Mouse (Mus musculus) inflammation-experienced regulatory T-cells (primary cell): ENCODE measurements around the gene Tm6sf2. TPM values are rescaled to one million over a fixed set of nuclear protein-coding genes. Genes with fewer than 3 reads are reported as not detected.

Experiments
- polyA plus RNA-seq, 2 experiments: library from polyadenylated mRNA; unstranded; fragments of 100-300 nt; shearing (Covaris generic); gene quantifications; one replicate each; pipeline ENCODE4 v1.2.1; 2017

The Tm6sf2 gene
- 1 to 10 TPM in 1 of 2 experiments, not detected in 1; 2.4 TPM for polyA plus RNA-seq

DNA sequence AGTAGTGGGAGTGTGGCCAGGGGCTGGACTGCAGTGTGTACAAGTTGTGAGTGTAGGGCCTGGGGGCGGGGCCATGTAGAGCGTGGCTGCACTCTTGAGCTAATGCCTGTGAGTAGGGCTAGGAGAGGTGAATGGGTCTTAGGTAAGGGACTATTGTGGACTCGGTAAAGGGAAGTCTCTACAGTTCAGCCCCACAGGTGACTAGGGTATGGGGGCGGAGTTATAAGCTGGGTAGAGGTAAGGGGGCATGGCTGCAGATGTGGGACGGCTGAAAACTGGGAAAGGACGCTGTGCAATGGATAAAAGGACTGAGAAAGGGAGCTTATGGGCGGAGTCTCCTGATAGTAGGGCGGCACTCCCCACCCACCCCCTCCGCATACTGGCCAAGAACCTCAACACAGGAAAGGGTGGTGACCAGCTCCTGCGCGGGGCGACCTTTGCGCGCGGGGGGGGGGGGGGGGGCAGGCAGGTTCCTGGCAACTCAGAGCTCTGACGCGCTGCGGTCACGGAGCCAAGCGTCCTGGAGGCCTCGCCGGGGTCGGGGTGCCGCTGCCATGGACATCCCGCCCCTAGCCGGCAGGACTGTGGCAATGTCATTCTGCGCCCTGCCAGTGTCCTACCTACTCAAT lies at the start of gene Tm6sf2:
Gene Tm6sf2 (plus strand): TSS at position 484 of the 629 bp plus-strand sequence.

DNA sequence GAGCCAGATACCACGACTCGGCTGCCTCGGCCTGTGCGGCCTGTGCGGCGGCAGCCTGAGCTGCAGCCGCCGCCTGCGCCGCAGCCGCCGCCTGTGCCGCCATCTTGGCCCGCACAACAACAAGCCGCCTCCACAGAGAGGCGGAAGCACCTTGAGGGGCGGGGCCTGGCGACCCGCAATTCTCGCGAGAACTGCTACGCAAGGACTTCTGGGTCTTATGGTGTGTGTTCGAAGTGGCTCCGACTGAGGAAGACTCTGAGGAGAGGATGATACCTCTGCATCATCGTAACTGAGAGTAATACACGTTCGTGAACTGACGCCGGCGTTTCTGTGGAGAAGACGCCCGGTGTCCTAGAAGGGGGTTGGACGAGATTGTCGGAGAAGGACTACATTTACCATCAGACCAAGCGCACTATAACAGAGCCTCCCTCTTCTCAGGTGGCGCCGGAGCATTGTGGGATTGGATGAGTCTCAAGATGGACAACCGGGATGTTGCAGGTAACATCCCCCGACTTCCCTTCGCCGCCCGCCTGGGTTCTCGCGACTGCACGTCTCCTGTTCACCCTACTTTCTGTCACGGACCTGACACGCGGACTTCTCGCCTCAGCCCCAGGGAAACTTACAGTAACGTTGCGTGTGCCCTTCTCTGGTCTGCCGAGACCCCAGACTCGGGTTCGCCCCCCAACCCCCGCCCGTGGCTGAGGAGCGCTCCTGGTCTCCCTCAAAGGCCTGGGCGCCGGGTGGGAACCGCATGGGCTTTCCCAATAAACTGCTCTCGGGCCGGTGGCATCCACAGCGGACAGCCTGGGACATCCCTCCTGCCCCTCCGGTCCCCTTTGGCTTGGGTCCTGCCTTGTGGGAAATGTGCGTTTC lies 29.9 kb upstream of the Tm6sf2 start, which contains the start of the genes Mau2 and Sugp1:
Gene Mau2 (minus strand): TSS at position 152 of the 873 bp plus-strand sequence.
Gene Sugp1 (plus strand): TSS at position 231 of the 873 bp plus-strand sequence.

DNA sequence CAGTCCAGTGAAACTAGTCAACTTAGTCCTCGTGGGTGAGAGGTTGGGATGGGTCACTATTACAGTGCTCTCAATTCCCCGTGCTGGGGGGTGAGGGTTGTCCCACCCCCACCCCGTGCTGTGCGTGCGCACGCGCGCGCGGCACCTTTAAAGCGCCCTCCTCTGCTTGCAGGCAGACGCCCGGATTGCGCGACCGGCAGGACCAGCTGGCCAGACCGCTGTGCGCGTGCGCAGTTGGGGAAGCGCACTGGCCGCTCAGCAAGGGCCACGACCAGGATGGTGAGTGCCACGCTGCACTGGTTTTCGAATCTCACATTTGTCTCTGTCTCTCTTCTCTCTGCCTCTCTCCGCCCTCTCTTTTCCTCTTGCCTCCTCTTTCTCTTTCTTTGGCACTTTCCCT lies 10.6 kb downstream of the Tm6sf2 start, which contains the start of gene Hapln4:
Gene Hapln4 (plus strand): TSS at position 173 of the 400 bp plus-strand sequence.

DNA sequence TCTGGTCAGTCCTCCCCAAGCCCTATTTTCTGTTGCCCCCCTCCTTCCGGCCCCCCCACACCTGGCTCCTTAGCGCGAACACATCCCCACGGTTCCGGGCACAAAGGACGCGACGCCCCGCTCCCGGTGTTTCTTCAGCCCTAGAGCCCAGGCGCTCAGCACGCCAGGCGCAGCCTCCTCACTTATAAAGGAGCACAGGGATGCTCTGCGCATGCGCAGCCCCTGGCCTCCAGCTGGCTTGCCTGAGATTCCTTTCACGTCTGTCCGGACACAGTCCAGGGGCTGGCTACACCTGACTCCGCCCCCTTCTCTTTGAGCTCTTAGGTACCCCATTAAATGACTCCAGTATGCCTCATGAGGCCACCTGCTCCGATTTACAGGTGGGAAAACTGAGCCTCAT lies 47.9 kb downstream of the Tm6sf2 start, which contains the start of gene Ncan:
Gene Ncan (minus strand): TSS at position 207 of the 400 bp plus-strand sequence.

Other genes with a start within 250 kb of the Tm6sf2 start
- 10 to 100 TPM; 18.4 to 27.8 TPM for gene Pbx4, start 240.4 kb upstream of the Tm6sf2 start, polyA plus RNA-seq
- under 1 TPM in 1 of 2 experiments, not detected in 1; 0.07 TPM for gene Cilp2, start 185.2 kb upstream of the Tm6sf2 start, polyA plus RNA-seq
- gene Tssk6, start 170.7 kb upstream of the Tm6sf2 start, polyA plus RNA-seq = 1 to 10 TPM; 4.3 to 5.5 TPM
- 100 to 1,000 TPM; 156 to 161 TPM for gene Ndufa13, start 170.4 kb upstream of the Tm6sf2 start, polyA plus RNA-seq
- 1 to 10 TPM in 1 of 2 experiments, not detected in 1; 2.0 TPM for gene Yjefn3, start 170.2 kb upstream of the Tm6sf2 start, polyA plus RNA-seq
- 100 to 1,000 TPM; 126 to 142 TPM for gene Gatad2a, start 76.5 kb upstream of the Tm6sf2 start, polyA plus RNA-seq
- 100 to 1,000 TPM in 1 of 2 experiments, 10 to 100 TPM in 1; 97.7 to 107 TPM for gene Mau2, start 30.2 kb upstream of the Tm6sf2 start, polyA plus RNA-seq
- 10 to 100 TPM; 59.2 to 60.4 TPM for gene Sugp1, start 30.1 kb upstream of the Tm6sf2 start, polyA plus RNA-seq
- gene Hapln4, start 10.5 kb downstream of the Tm6sf2 start, polyA plus RNA-seq = 1 to 10 TPM in 1 of 2 experiments, under 1 TPM in 1; 0.36 to 1.0 TPM
- under 1 TPM; 0.04 to 0.65 TPM for gene Ncan, start 47.9 kb downstream of the Tm6sf2 start, polyA plus RNA-seq
- gene Nr2c2ap, start 58.4 kb downstream of the Tm6sf2 start, polyA plus RNA-seq = 10 to 100 TPM; 45.5 to 55.2 TPM
- 10 to 100 TPM; 40.9 to 46.2 TPM for gene Rfxank, start 66.2 kb downstream of the Tm6sf2 start, polyA plus RNA-seq
- 10 to 100 TPM; 57.6 to 64.3 TPM for gene Borcs8, start 66.6 kb downstream of the Tm6sf2 start, polyA plus RNA-seq
- gene Mef2b, start 66.8 kb downstream of the Tm6sf2 start, polyA plus RNA-seq = under 1 TPM; 0.58 to 0.80 TPM
- 10 to 100 TPM; 40.1 to 42.8 TPM for gene Tmem161a, start 99.4 kb downstream of the Tm6sf2 start, polyA plus RNA-seq
- 10 to 100 TPM; 11.3 to 13.4 TPM for gene Slc25a42, start 139.4 kb downstream of the Tm6sf2 start, polyA plus RNA-seq
- 10 to 100 TPM; 34.2 to 37.0 TPM for gene Sugp2, start 161.3 kb downstream of the Tm6sf2 start, polyA plus RNA-seq
- 10 to 100 TPM in 1 of 2 experiments, 1 to 10 TPM in 1; 8.5 to 10.7 TPM for gene Armc6, start 161.5 kb downstream of the Tm6sf2 start, polyA plus RNA-seq
- gene Homer3, start 209.9 kb downstream of the Tm6sf2 start, polyA plus RNA-seq = 1 to 10 TPM; 1.6 to 8.4 TPM
- gene Ddx49, start 229.6 kb downstream of the Tm6sf2 start, polyA plus RNA-seq = 10 to 100 TPM; 51.5 to 62.1 TPM
- 100 to 1,000 TPM; 335 to 351 TPM for gene Cope, start 229.6 kb downstream of the Tm6sf2 start, polyA plus RNA-seq
- under 1 TPM; 0.11 to 0.55 TPM for gene Cers1, start 242.9 kb downstream of the Tm6sf2 start, polyA plus RNA-seq